Mouse (Mus musculus) erythroblast, embryonic 14.5 days (primary cell): Measurements from ENCODE around the gene Iqcn. TPM values are rescaled to one million over a fixed set of nuclear protein-coding genes. Genes with fewer than 3 reads are reported as not detected.
A peak's percentile ranks its signal among the peaks of the same experiment; 100 is the strongest.

Experiments
- H3K27me3 ChIP-seq: 2 replicates; pipeline ENCODE4 v1.6.1; 2012; ENCODE audit warnings: inconsistent platforms; ENCODE audit not compliant: control insufficient read depth
- H3K36me3 ChIP-seq: 2 replicates; pipeline ENCODE4 v1.6.1; 2012; ENCODE audit warnings: mild to moderate bottlenecking, inconsistent platforms; ENCODE audit not compliant: control insufficient read depth
- H3K4me1 ChIP-seq: 2 replicates; pipeline ENCODE4 v1.6.1; 2012; ENCODE audit warnings: inconsistent platforms; ENCODE audit not compliant: control insufficient read depth
- H3K4me3 ChIP-seq: replicated peaks from 2 replicates; pipeline ENCODE3; 2012; ENCODE audit warnings: moderate library complexity, mild to moderate bottlenecking, inconsistent platforms
- H3K9me3 ChIP-seq: 2 replicates; pipeline ENCODE4 v1.6.1; 2012; ENCODE audit warnings: low read length, inconsistent platforms, mixed read lengths; ENCODE audit not compliant: control insufficient read depth
- GATA1 ChIP-seq: IDR thresholded peaks from 2 replicates; pipeline ENCODE4 v1.6.1; 2012; ENCODE audit warnings: low read length, inconsistent platforms, mixed read lengths
- TAL1 ChIP-seq: IDR thresholded peaks from 3 replicates; pipeline ENCODE4 v1.6.1; 2012; ENCODE audit warnings: low read length, inconsistent platforms, mixed read lengths
- polyA plus RNA-seq: library from polyadenylated mRNA; stranded (reverse); fragments of >175 nt; gene quantifications from 2 replicates; pipeline ENCODE4 v1.2.3, GENCODE M21; 2012

The Iqcn gene
- polyA plus RNA-seq, 1 experiment: not detected

DNA sequence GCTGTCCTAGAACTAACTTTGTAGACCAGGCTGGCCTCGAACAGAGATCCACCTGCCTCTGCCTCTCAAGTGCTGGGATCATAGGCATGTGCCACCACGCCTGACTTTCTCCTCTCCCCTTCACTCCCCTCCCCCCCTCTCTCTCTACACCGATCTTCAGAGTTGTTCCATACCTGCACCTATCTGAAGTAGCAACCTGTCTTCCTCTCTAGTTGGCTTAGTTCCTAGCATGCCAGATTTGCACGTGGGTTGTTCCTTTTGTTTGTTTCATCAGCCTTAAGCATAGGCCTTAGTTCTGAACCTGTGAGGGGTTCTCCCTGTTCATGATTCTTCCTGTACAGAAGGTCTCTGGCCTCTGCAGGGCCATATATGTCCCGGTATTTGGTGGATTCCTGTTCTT lies 34.4 kb downstream of the Iqcn start:
- peaks cover 52% of the 10 kb centered on the region for H3K27me3 ChIP-seq
- no peak for TF ChIP-seq TAL1
- TF ChIP-seq GATA1: no peak

DNA sequence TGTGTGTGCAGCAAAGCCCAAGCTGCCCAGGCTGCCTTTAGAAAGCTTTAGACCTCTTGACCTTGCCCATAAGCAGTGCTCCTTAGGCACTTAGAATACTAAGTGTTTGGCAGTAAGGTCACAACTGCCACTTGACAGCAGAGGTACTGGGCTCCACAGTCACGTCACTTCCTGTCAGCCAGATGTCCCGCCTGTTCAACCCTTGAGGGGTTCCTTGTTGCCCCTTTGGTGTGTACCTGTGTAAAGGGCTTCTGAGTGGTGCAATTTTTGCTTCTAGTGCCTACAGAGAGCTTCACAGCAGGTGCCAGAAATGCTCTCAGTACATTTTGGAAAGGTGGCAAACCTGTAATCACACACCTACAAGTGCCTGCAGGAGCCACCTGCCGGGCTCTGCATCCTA lies 35.0 kb downstream of the Iqcn start:
- Histone ChIP-seq H3K27me3 (peaks cover 55% of the 10 kb centered on the region), H3K4me1 (no peaks in the 10 kb centered on the region), H3K4me3 (no peak overlapping the region), H3K36me3 (no peaks in the 10 kb centered on the region), H3K9me3 (no peaks in the 10 kb centered on the region; the same call in 1 of the 2 replicates)
- no peak for TF ChIP-seq TAL1
- TF ChIP-seq GATA1: no peak

More for the DNA sequence above, 34.4 kb downstream of the Iqcn start:
- H3K4me1 ChIP-seq: no peaks in the 10 kb centered on the region
- H3K36me3 ChIP-seq: no peaks in the 10 kb centered on the region
- H3K9me3 ChIP-seq: no peaks in the 10 kb centered on the region
- H3K4me3 ChIP-seq: no peak overlapping the region

DNA sequence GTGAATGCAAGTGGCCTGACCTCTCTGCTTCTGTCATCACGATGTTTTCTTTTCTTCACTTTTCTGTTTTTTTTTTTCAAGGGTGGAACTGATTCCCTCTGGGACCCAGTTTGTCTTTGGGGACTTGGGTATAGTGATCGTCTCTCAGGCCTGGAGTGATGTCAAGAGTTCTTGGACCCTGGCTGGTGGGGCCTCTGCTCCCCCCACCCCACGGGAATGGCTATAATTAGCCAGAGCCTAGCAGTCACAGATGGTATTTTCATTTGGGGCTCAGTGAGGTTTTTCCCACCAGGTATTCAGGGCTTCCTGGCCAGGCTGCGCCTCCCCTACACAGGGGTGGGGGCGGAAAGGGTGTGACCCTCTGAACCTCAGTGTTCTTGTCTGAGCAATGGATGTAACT lies 38.4 kb downstream of the Iqcn start:
- Histone ChIP-seq H3K9me3 (no peaks in the 10 kb centered on the region; the same call in 1 of the 2 replicates), H3K36me3 (no peaks in the 10 kb centered on the region), H3K27me3 (peaks cover 86% of the 10 kb centered on the region), H3K4me3 (no peak overlapping the region), H3K4me1 (peaks cover 4% of the 10 kb centered on the region)
- no peak for TF ChIP-seq GATA1
- no peak for TF ChIP-seq TAL1

DNA sequence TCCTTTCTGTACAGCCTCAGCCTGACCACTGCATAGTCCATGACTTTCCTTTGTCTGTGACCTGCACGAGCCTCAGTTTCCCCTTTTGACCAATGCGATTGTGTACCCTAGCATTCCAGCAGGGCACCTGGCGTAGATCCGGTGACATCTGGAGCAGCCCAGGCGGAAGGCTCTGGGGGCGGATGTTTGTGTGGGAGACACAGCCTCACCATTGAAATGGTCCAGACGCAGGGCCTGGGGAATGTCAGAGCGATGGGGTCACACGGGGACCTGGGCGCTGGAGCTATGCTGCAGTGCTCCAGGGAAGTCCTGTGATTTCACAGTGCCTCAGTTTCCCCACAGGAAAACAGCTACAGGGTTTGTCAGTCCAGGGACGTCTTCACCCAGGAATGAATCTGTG lies 38.9 kb downstream of the Iqcn start:
- H3K36me3 ChIP-seq: no peaks in the 10 kb centered on the region
- H3K27me3 ChIP-seq: peaks cover 90% of the 10 kb centered on the region
- no peak overlapping the region for H3K4me3 ChIP-seq
- no peak for TF ChIP-seq TAL1
- TF ChIP-seq GATA1: no peak
- peaks cover 4% of the 10 kb centered on the region for H3K4me1 ChIP-seq
- no peaks in the 10 kb centered on the region; the same call in 1 of the 2 replicates for H3K9me3 ChIP-seq

DNA sequence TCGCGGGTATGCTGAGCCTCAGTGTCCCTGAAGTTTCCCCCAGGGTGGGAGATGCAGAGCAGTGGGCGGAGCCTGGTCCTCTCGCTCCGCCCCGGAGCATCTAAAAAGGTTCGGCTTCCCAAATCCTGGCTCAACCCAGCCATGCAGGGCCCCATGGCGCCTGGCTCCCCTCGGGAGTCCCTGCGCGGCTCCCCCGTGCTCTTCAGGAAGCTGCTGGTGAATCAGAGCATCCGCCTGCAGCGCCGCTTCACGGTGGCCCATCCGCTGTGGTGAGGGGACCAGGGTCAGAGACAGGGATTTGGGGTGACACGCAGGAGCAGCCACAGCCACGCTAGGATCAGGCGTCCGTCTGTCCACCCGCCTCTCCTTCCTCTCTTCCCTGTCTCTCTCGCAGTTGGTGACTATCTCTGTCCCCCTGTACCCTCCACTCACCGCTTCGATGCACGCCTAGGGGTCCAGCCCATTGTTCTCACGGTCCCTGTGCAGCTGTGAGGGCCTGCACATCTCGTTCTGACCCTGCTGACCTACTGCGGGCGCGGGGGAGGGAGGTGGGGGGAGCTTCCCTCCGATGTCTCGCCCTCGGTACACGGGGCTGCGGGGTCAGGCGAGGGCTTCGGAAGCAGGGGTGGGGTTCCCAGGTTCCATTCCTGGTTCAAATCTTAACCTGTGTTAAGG lies 39.9 kb downstream of the Iqcn start:
- TF ChIP-seq TAL1 (no peak), GATA1 (no peak)
- H3K36me3 ChIP-seq: peaks cover 2% of the 10 kb centered on the region; the same call in 1 of the 2 replicates
- H3K4me3 ChIP-seq: no peak overlapping the region
- H3K9me3 ChIP-seq: no peaks in the 10 kb centered on the region; the same call in 1 of the 2 replicates
- H3K27me3 ChIP-seq: peaks cover 94% of the 10 kb centered on the region
- H3K4me1 ChIP-seq: peaks cover 4% of the 10 kb centered on the region

DNA sequence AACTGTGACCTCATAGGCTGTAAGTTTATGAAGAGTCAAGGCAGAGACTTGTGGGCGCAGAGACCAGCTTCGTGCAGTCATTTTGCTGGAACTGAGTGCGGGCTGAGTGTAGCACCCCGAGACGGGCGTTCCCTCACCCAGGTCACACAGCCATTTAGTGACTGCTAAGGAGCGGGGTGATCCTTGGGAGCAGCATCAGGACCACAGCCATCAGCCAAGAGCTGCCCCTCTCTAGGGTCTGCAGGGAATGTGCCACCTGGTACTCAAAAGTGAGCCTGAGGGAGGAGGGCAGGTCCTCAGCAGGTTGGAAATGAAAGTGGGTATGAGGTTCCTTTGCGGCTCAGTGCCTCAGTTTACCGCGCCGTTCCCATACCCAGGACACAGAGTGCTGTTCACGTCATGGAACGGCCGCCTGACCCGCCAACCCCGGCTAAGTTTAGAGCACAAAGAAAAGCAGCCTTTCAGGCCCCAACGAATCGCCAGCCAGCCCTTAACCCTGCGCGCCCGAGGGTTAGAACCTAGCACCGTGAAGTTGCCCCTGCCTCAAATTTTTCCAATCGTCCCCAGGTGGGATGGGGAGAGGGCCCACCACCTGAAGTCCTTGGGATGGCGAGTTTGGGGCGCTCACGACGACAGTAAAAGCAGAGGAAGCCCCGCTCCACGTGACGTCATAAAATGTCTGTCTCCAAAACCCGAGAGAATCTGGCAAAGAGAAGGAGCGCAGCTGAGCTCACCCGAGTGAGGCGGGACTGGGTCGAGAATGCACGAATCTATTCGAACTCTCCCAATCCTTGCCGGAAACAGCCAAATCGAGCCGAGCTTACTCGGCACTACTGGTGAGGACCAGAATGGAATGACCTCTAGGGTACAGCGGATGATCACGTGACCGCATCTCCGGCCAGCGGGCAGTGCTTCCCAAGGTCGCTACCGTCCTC lies 40.7 kb downstream of the Iqcn start:
- H3K36me3 ChIP-seq: peaks cover 2% of the 10 kb centered on the region; the same call in 1 of the 2 replicates
- H3K4me3 ChIP-seq: peak overlapping the region; percentile 14
- no peak for TF ChIP-seq TAL1
- no peak for TF ChIP-seq GATA1
- H3K9me3 ChIP-seq: no peaks in the 10 kb centered on the region; the same call in 1 of the 2 replicates
- peaks cover 4% of the 10 kb centered on the region for H3K4me1 ChIP-seq
- peaks cover 93% of the 10 kb centered on the region for H3K27me3 ChIP-seq

DNA sequence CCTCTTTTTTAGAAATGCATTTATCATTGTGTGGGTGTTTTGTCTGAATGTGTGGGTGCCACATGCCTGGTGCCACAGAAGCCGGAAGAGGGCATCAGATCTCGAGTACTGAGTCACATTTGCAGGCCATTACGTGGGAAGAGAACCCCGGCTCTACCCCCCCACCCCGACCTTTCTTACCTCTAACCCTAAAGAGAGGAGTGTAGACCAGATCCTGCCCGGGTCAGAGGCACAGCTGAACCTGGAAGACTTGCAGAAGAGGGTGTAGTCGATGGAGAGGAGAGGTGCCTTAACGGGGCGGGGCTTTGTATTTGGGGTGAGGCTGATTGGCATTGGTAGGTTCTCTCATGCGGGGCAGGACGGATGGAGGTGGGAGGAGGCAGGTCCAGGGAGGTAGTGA lies 41.5 kb downstream of the Iqcn start:
- H3K9me3 ChIP-seq: no peaks in the 10 kb centered on the region; the same call in 1 of the 2 replicates
- peaks cover 2% of the 10 kb centered on the region; the same call in 1 of the 2 replicates for H3K36me3 ChIP-seq
- H3K4me3 ChIP-seq: no peak overlapping the region
- peaks cover 97% of the 10 kb centered on the region for H3K27me3 ChIP-seq
- peaks cover 4% of the 10 kb centered on the region for H3K4me1 ChIP-seq
- TF ChIP-seq TAL1: no peak
- TF ChIP-seq GATA1: no peak

DNA sequence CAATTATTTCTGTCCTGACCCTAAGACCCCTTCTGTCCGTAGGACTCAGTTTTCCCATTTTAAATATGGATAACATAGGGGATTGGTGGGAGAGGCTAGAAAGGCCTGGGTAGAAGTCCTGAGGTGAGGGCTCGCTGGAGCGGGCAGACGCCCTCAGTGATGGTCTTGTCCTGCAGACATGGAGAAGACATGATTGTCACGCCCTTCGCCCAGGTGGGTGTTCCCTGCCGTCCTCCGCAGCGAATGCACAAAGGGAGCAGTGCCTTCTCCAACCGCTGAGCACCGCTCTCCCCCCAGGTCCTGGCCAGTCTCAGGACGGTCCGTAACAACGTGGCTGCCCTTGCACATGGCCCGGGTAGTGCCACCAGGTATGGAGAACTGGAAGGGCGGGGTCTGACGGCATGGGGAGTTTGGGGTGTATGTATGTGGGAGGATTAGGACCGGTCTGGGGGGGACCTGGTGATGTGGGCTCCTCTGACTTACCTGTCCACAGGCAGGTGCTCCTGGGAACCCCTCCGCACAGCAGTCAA lies 42.5 kb downstream of the Iqcn start:
- Histone ChIP-seq H3K4me3 (no peak overlapping the region), H3K36me3 (peaks cover 2% of the 10 kb centered on the region; the same call in 1 of the 2 replicates), H3K4me1 (peaks cover 4% of the 10 kb centered on the region), H3K9me3 (no peaks in the 10 kb centered on the region; the same call in 1 of the 2 replicates), H3K27me3 (peaks cover 89% of the 10 kb centered on the region)
- TF ChIP-seq GATA1: no peak
- TF ChIP-seq TAL1: no peak
